Mouse (Mus musculus) kidney, embryonic 15.5 days (tissue): ENCODE results near the gene Grik5. TPM values are rescaled to one million over a fixed set of nuclear protein-coding genes. Genes with fewer than 3 reads are reported as not detected.
"Not testable (repeated sequence)": the region's sequence is repeated elsewhere in the genome, so short reads cannot be mapped to it uniquely, and the experiment has no call there.

Experiments used
- ATAC-seq: fragments of 200-750 bp; cut with Nextera tagmentation; replicated peaks from 2 replicates; pipeline ENCODE4 v1.8.0; 2017; ENCODE audit warnings: moderate TSS enrichment; ENCODE audit not compliant: low FRiP score
- H3K27ac ChIP-seq: fragments of 300-500 bp; sonication (generic); 2 replicates; pipeline ENCODE4 v1.5.1; 2015; ENCODE audit warnings: mild to moderate bottlenecking, inconsistent platforms
- H3K27me3 ChIP-seq: fragments of 300-500 bp; sonication (generic); 2 replicates; pipeline ENCODE4 v1.6.1; 2015; ENCODE audit warnings: inconsistent platforms
- H3K36me3 ChIP-seq: fragments of 300-500 bp; sonication (generic); 2 replicates; pipeline ENCODE4 v1.6.1; 2015; ENCODE audit warnings: inconsistent platforms
- H3K4me1 ChIP-seq: fragments of 300-500 bp; sonication (generic); 2 replicates; pipeline ENCODE4 v1.6.1; 2015; ENCODE audit warnings: inconsistent platforms
- H3K4me2 ChIP-seq: fragments of 300-500 bp; sonication (generic); 2 replicates; pipeline ENCODE4 v1.6.1; 2015; ENCODE audit warnings: moderate library complexity, mild to moderate bottlenecking, inconsistent platforms
- H3K4me3 ChIP-seq: fragments of 300-500 bp; sonication (generic); replicated peaks from 2 replicates; pipeline ENCODE4 v1.5.1; 2015; ENCODE audit warnings: mild to moderate bottlenecking, inconsistent platforms
- H3K9ac ChIP-seq: fragments of 300-500 bp; sonication (generic); 2 replicates; pipeline ENCODE4 v1.6.1; 2015; ENCODE audit warnings: mild to moderate bottlenecking, inconsistent platforms
- H3K9me3 ChIP-seq: fragments of 300-500 bp; sonication (generic); replicated peaks from 2 replicates; pipeline ENCODE4 v1.6.1; 2016; ENCODE audit warnings: inconsistent platforms
- WGBS: fragments of 180-500 bp; shearing (Covaris S2); methylation state at CpG from one replicate; pipeline ENCODE4 v1.1.7; 2015; ENCODE audit warnings: mixed read lengths; 5-methylcytosine and 5-hydroxymethylcytosine counted together
- polyA plus RNA-seq: library from polyadenylated mRNA; unstranded; fragments of >200 nt; fragmentation: Nextera tagmentation; extraction: Ambion mirVana; gene quantifications from 2 replicates; pipeline ENCODE4 v1.2.1, GENCODE M21; 2015

Gene Grik5
- polyA plus RNA-seq, 1 experiment from 2014 or later, result 7.0 TPM

- no peak overlapping the region for H3K27ac ChIP-seq
- no peak overlapping the region for H3K4me3 ChIP-seq
- no peak overlapping the region for H3K4me2 ChIP-seq
- H3K36me3 ChIP-seq, result peaks cover 91% of the 10 kb centered on the region
- no peak overlapping the region for H3K9ac ChIP-seq
- no peaks in the 10 kb centered on the region for H3K4me1 ChIP-seq
- 63% methylated on average over 4 of the region's 4 CpGs for WGBS
- no peak for ATAC-seq
- H3K27me3 ChIP-seq, result no peaks in the 10 kb centered on the region
- H3K9me3 ChIP-seq, result no peaks in the 10 kb centered on the region
These were observed 15.2 kb downstream of the Grik5 start for GRCm38 (mm10) chr7:25056951-25057350.

GRCm38 (mm10) chr7:25052587-25052986, 19.6 kb downstream of the Grik5 start:
- no peak overlapping the region for H3K27ac ChIP-seq
- peaks cover 79% of the 10 kb centered on the region for H3K36me3 ChIP-seq
- H3K9ac ChIP-seq, result no peak overlapping the region
- no peak for ATAC-seq
- no peak overlapping the region for H3K4me2 ChIP-seq
- no peaks in the 10 kb centered on the region for H3K27me3 ChIP-seq
- H3K9me3 ChIP-seq, result no peaks in the 10 kb centered on the region
- peaks cover 6% of the 10 kb centered on the region; the same call in 1 of the 2 replicates for H3K4me1 ChIP-seq
- no peak overlapping the region for H3K4me3 ChIP-seq
- 90% methylated on average over 3 of the region's 3 CpGs for WGBS

GRCm38 (mm10) chr7:25049295-25049930, 22.7 kb downstream of the Grik5 start:
- Histone ChIP-seq H3K4me3 (no peak overlapping the region), H3K4me2 (no peak overlapping the region), H3K9ac (no peak overlapping the region), H3K36me3 (peaks cover 77% of the 10 kb centered on the region), H3K27ac (no peak overlapping the region), H3K27me3 (no peaks in the 10 kb centered on the region), H3K9me3 (no peaks in the 10 kb centered on the region), H3K4me1 (peaks cover 6% of the 10 kb centered on the region; the same call in 1 of the 2 replicates)
- no peak for ATAC-seq
- 68% methylated on average over 16 of the region's 16 CpGs for WGBS

- Histone ChIP-seq H3K27ac (no peak overlapping the region), H3K4me1 (peaks cover 6% of the 10 kb centered on the region; the same call in 1 of the 2 replicates), H3K4me3 (no peak overlapping the region), H3K36me3 (peaks cover 82% of the 10 kb centered on the region), H3K4me2 (no peak overlapping the region), H3K9me3 (no peaks in the 10 kb centered on the region), H3K9ac (no peak overlapping the region), H3K27me3 (no peaks in the 10 kb centered on the region)
- ATAC-seq, result no peak
- 89% methylated on average over 8 of the region's 8 CpGs for WGBS
These were observed 24.8 kb downstream of the Grik5 start for GRCm38 (mm10) chr7:25047363-25047762.

GRCm38 (mm10) chr7:25044599-25044998, 27.5 kb downstream of the Grik5 start:
- H3K27ac ChIP-seq, H3K4me2 ChIP-seq, H3K4me3 ChIP-seq, H3K27me3 ChIP-seq, ATAC-seq, H3K4me1 ChIP-seq, H3K9me3 ChIP-seq, H3K9ac ChIP-seq: not testable (repeated sequence)
- WGBS, result 92% methylated on average over 7 of the region's 7 CpGs
- peaks cover 82% of the 10 kb centered on the region for H3K36me3 ChIP-seq

- peaks cover 76% of the 10 kb centered on the region for H3K36me3 ChIP-seq
- H3K4me1 ChIP-seq, result no peaks in the 10 kb centered on the region
- no peak overlapping the region for H3K9ac ChIP-seq
- WGBS, result 91% methylated on average over 12 of the region's 12 CpGs
- no peak for ATAC-seq
- no peaks in the 10 kb centered on the region for H3K9me3 ChIP-seq
- no peak overlapping the region for H3K4me2 ChIP-seq
- H3K27me3 ChIP-seq, result no peaks in the 10 kb centered on the region
- H3K4me3 ChIP-seq, result no peak overlapping the region
- no peak overlapping the region for H3K27ac ChIP-seq
These were observed 30.2 kb downstream of the Grik5 start for GRCm38 (mm10) chr7:25041921-25042320.

- Histone ChIP-seq H3K27ac (no peak overlapping the region), H3K4me1 (no peaks in the 10 kb centered on the region), H3K27me3 (no peaks in the 10 kb centered on the region), H3K4me2 (no peak overlapping the region), H3K9me3 (no peaks in the 10 kb centered on the region), H3K4me3 (no peak overlapping the region), H3K9ac (no peak overlapping the region), H3K36me3 (peaks cover 57% of the 10 kb centered on the region)
- ATAC-seq, result no peak
- WGBS, result 60% methylated on average over 7 of the region's 7 CpGs
These were observed 36.2 kb downstream of the Grik5 start for GRCm38 (mm10) chr7:25035916-25036315.

- Histone ChIP-seq H3K36me3 (peaks cover 52% of the 10 kb centered on the region), H3K9me3 (no peaks in the 10 kb centered on the region), H3K4me3 (no peak overlapping the region), H3K4me1 (no peaks in the 10 kb centered on the region), H3K4me2 (no peak overlapping the region), H3K27me3 (no peaks in the 10 kb centered on the region), H3K27ac (no peak overlapping the region), H3K9ac (no peak overlapping the region)
- no peak for ATAC-seq
- 90% methylated on average over 4 of the region's 4 CpGs for WGBS
These were observed 37.4 kb downstream of the Grik5 start for GRCm38 (mm10) chr7:25034796-25035195.

- ATAC-seq, result no peak
- Histone ChIP-seq H3K4me2 (no peak overlapping the region), H3K27me3 (no peaks in the 10 kb centered on the region), H3K4me1 (no peaks in the 10 kb centered on the region), H3K9ac (no peak overlapping the region), H3K9me3 (no peaks in the 10 kb centered on the region), H3K4me3 (no peak overlapping the region), H3K27ac (no peak overlapping the region), H3K36me3 (peaks cover 45% of the 10 kb centered on the region)
- 78% methylated on average over 3 of the region's 3 CpGs for WGBS
These were observed 40.6 kb downstream of the Grik5 start for GRCm38 (mm10) chr7:25031528-25031927.

- Histone ChIP-seq H3K27ac (no peak overlapping the region), H3K27me3 (no peaks in the 10 kb centered on the region), H3K4me2 (no peak overlapping the region), H3K4me3 (no peak overlapping the region), H3K36me3 (peaks cover 32% of the 10 kb centered on the region), H3K9ac (no peak overlapping the region), H3K9me3 (no peaks in the 10 kb centered on the region), H3K4me1 (no peaks in the 10 kb centered on the region)
- no peak for ATAC-seq
- 52% methylated on average over 5 of the region's 5 CpGs for WGBS
These were observed 42.0 kb downstream of the Grik5 start for GRCm38 (mm10) chr7:25030032-25030753.

GRCm38 (mm10) chr7:25026452-25026851, 45.7 kb downstream of the Grik5 start:
- H3K9ac ChIP-seq, result no peak overlapping the region
- 56% methylated on average over 7 of the region's 7 CpGs for WGBS
- peaks cover 31% of the 10 kb centered on the region for H3K36me3 ChIP-seq
- no peaks in the 10 kb centered on the region for H3K9me3 ChIP-seq
- H3K4me2 ChIP-seq, result no peak overlapping the region
- H3K4me3 ChIP-seq, result no peak overlapping the region
- no peak overlapping the region for H3K27ac ChIP-seq
- no peaks in the 10 kb centered on the region for H3K4me1 ChIP-seq
- no peak for ATAC-seq
- no peaks in the 10 kb centered on the region for H3K27me3 ChIP-seq

GRCm38 (mm10) chr7:25025855-25026439, 46.2 kb downstream of the Grik5 start:
- Histone ChIP-seq H3K4me1 (no peaks in the 10 kb centered on the region), H3K9ac (no peak overlapping the region), H3K27me3 (no peaks in the 10 kb centered on the region), H3K4me2 (no peak overlapping the region), H3K27ac (no peak overlapping the region), H3K4me3 (no peak overlapping the region), H3K9me3 (no peaks in the 10 kb centered on the region), H3K36me3 (peaks cover 36% of the 10 kb centered on the region)
- ATAC-seq, result no peak
- WGBS, result 60% methylated on average over 10 of the region's 10 CpGs
